Mouse (Mus musculus): ENCODE measurements around the gene 1700030J22Rik.

GRCm38 (mm10) chr8:117027601-117028000 lies 48.8 kb upstream of the 1700030J22Rik start:
- no peak for TF ChIP-seq POLR2A (IDR thresholded peaks at IDR 0.05; ENCODE audit: insufficient read length, low read depth)
- TF ChIP-seq MAX (IDR thresholded peaks at IDR 0.05; ENCODE audit: low read depth) = no peak
- TF ChIP-seq CEBPB (IDR thresholded peaks at IDR 0.05; ENCODE audit: insufficient read depth, poor library complexity, severe bottlenecking) = no peak
- no peak for TF ChIP-seq POLR2AphosphoS2 (IDR thresholded peaks at IDR 0.05; ENCODE audit: insufficient read length, low read depth)
- no peak for TF ChIP-seq TCF3 (IDR thresholded peaks at IDR 0.05; ENCODE audit: insufficient read length, low read depth)

Measured in myocyte (in vitro differentiated cells).